10 mouse cellular contexts compared by ENCODE assay signal in genomic region chr19:9915935-9916334, GRCm38 (mm10). TPM values are rescaled to one million over a fixed set of nuclear protein-coding genes. Genes with fewer than 3 reads are reported as not detected.
DNase-seq lines count a peak whose midpoint lies in the region; ATAC-seq lines count a peak whose summit lies in the region.
"Had no signal": no experiment of that assay in that cellular context is flagged by ENCODE, and none has a peak within 500 bp of the region (broad histone marks: within the 10 kb centered on the region; RNA-seq: fewer than 3 reads in every experiment).

No protein-coding gene starts in this region.

- 0% methylated on average over 1 of the region's 1 CpGs for WGBS in liver, embryonic 12.5 days (ENCODE audit: insufficient replicate concordance)
- 0% methylated on average over 1 of the region's 1 CpGs for WGBS in limb, embryonic 13.5 days

- ATAC-seq in liver, embryonic 12.5 days, result no peak
- peak; percentile 79 for ATAC-seq in frontal cortex, adult (ENCODE audit: low TSS enrichment)
- ATAC-seq in inflammation-experienced regulatory T-cells, adult 6 months, result peak; percentile 87
- ATAC-seq in limb, embryonic 13.5 days (ENCODE audit: low FRiP score, low read depth), result peak; percentile 13; the same call in 1 of the 2 replicates

- peak; percentile 81 for DNase-seq in liver
- peak; percentile 69 for DNase-seq in cerebellum, adult 9-10 months
- DNase-seq in neural tube, embryonic 10.5 days (ENCODE audit: extremely low spot score, low spot score), result peak; percentile 76
- peak; percentile 91 for DNase-seq in splenic B cell, adult 2 months (ENCODE audit: low read depth, low spot score)

- no peak overlapping the region for H3K9ac ChIP-seq in liver, embryonic 12.5 days
- no peak overlapping the region for H3K9ac ChIP-seq in limb, embryonic 13.5 days
- H3K9ac ChIP-seq: embryonic facial prominence, embryonic 12.5 days had no signal

- H3K27ac ChIP-seq in liver, embryonic 12.5 days, result no peak overlapping the region
- H3K27ac ChIP-seq in limb, embryonic 13.5 days, result no peak overlapping the region
- H3K27ac ChIP-seq: embryonic facial prominence, embryonic 12.5 days had no signal

- H3K9me3 ChIP-seq in liver, embryonic 12.5 days (replicated peaks), result no peaks in the 10 kb centered on the region
- H3K9me3 ChIP-seq in limb, embryonic 13.5 days, result no peaks in the 10 kb centered on the region
- H3K9me3 ChIP-seq: embryonic facial prominence, embryonic 12.5 days had no signal

- no peaks in the 10 kb centered on the region for H3K27me3 ChIP-seq in liver, embryonic 12.5 days (replicated peaks)
- no peaks in the 10 kb centered on the region for H3K27me3 ChIP-seq in limb, embryonic 13.5 days
- no peaks in the 10 kb centered on the region for H3K27me3 ChIP-seq in splenic B cell, adult 2 months (ENCODE audit: control insufficient read depth, insufficient read depth, low read length, poor library complexity, severe bottlenecking)
- H3K27me3 ChIP-seq: embryonic facial prominence, embryonic 12.5 days had no signal

- no peaks in the 10 kb centered on the region for H3K36me3 ChIP-seq in liver, embryonic 12.5 days
- H3K36me3 ChIP-seq in limb, embryonic 13.5 days, result no peaks in the 10 kb centered on the region
- H3K36me3 ChIP-seq in splenic B cell, adult 2 months (ENCODE audit: control insufficient read depth, insufficient read depth, low read length, poor library complexity, severe bottlenecking), result no peaks in the 10 kb centered on the region
- H3K36me3 ChIP-seq: embryonic facial prominence, embryonic 12.5 days had no signal

- no peak overlapping the region for H3K4me2 ChIP-seq in liver, embryonic 12.5 days
- H3K4me2 ChIP-seq in limb, embryonic 13.5 days (replicated peaks), result no peak overlapping the region
- H3K4me2 ChIP-seq: embryonic facial prominence, embryonic 12.5 days had no signal

- peaks cover 40% of the 10 kb centered on the region for H3K4me1 ChIP-seq in liver, embryonic 12.5 days
- H3K4me1 ChIP-seq in limb, embryonic 13.5 days, result 0 out of 2 replicates have a peak, but pooled peaks cover 6% of the 10 kb centered on the region

- H3K4me3 ChIP-seq in liver, embryonic 12.5 days, result no peak overlapping the region
- H3K4me3 ChIP-seq in limb, embryonic 13.5 days, result no peak overlapping the region
- H3K4me3 ChIP-seq: embryonic facial prominence, embryonic 12.5 days; myocyte had no signal

RNA-seq across cellular contexts. Expression of gene Incenp, which starts 16.6 kb away (rescaled TPM):
- polyA plus RNA-seq in liver, embryonic 12.5 days (2016; fragmentation: Nextera tagmentation; extraction: Ambion mirVana), result 157 and 159 TPM in 2 replicates
- polyA plus RNA-seq in inflammation-experienced regulatory T-cells, adult 6 months (2017; shearing (Covaris generic)), result 10 to 100 TPM; 11.4 to 57.7 (median 18.4) TPM
- polyA plus RNA-seq in limb, embryonic 13.5 days (2015; fragmentation: Nextera tagmentation; extraction: Ambion mirVana), result 102 and 108 TPM in 2 replicates
